Mouse (Mus musculus) forebrain, embryonic 12.5 days (tissue): ENCODE data around the gene Snf8. TPM values are rescaled to one million over a fixed set of nuclear protein-coding genes. Genes with fewer than 3 reads are reported as not detected.

Source experiments
- ATAC-seq: fragments of 200-750 bp; cut with Nextera tagmentation; 2 replicates; pipeline ENCODE4 v1.8.0; 2017; ENCODE audit warnings: moderate TSS enrichment; ENCODE audit not compliant: low FRiP score
- H3K27ac ChIP-seq: fragments of 300-500 bp; sonication (generic); 2 replicates; pipeline ENCODE4 v1.5.1; 2016; ENCODE audit warnings: mild to moderate bottlenecking
- H3K27me3 ChIP-seq: fragments of 300-500 bp; sonication (generic); 2 replicates; pipeline ENCODE4 v1.6.1; 2016; ENCODE audit warnings: mild to moderate bottlenecking
- H3K36me3 ChIP-seq: fragments of 300-500 bp; sonication (generic); replicated peaks from 2 replicates; pipeline ENCODE4 v1.6.1; 2016; ENCODE audit warnings: mild to moderate bottlenecking
- H3K4me1 ChIP-seq: fragments of 300-500 bp; sonication (generic); 2 replicates; pipeline ENCODE4 v1.6.1; 2016
- H3K4me2 ChIP-seq: fragments of 300-500 bp; sonication (generic); 2 replicates; pipeline ENCODE4 v1.6.1; 2016; ENCODE audit warnings: mild to moderate bottlenecking, moderate library complexity
- H3K4me3 ChIP-seq: fragments of 300-500 bp; sonication (generic); replicated peaks from 2 replicates; pipeline ENCODE4 v1.5.1; 2016; ENCODE audit warnings: mild to moderate bottlenecking
- H3K9ac ChIP-seq: fragments of 300-500 bp; sonication (generic); 2 replicates; pipeline ENCODE4 v1.6.1; 2016; ENCODE audit warnings: mild to moderate bottlenecking
- H3K9me3 ChIP-seq: fragments of 300-500 bp; sonication (generic); 2 replicates; pipeline ENCODE4 v1.6.1; 2016
- WGBS: fragments of 180-500 bp; shearing (Covaris S2); methylation state at CpG from one replicate; pipeline ENCODE4 v1.1.7; 2016; 5-methylcytosine and 5-hydroxymethylcytosine counted together
- polyA plus RNA-seq: library from polyadenylated mRNA; unstranded; fragments of >200 nt; fragmentation: Nextera tagmentation; extraction: Ambion mirVana; gene quantifications from 2 replicates; pipeline ENCODE4 v1.2.1, GENCODE M21; 2016

Snf8 gene
- polyA plus RNA-seq, 1 experiment from 2014 or later: 107 TPM

GRCm38 (mm10) chr11:96058309-96058708 is 23.6 kb downstream of the Snf8 start:
- 93% methylated on average over 4 of the region's 4 CpGs for WGBS
- no peak overlapping the region for H3K9ac ChIP-seq
- H3K4me1 ChIP-seq: peaks cover 10% of the 10 kb centered on the region
- H3K27me3 ChIP-seq: no peaks in the 10 kb centered on the region
- no peak overlapping the region for H3K4me3 ChIP-seq
- no peak overlapping the region for H3K27ac ChIP-seq
- no peak overlapping the region for H3K4me2 ChIP-seq
- no peaks in the 10 kb centered on the region for H3K9me3 ChIP-seq
- H3K36me3 ChIP-seq: peaks cover 80% of the 10 kb centered on the region
- ATAC-seq: no peak

- H3K4me3 ChIP-seq: peak overlapping the region; percentile 97
- peak overlapping the region; percentile 75 for H3K27ac ChIP-seq
- H3K4me2 ChIP-seq: peak overlapping the region; percentile 89
- H3K9me3 ChIP-seq: no peaks in the 10 kb centered on the region
- peak overlapping the region; percentile 94 for H3K9ac ChIP-seq
- no peaks in the 10 kb centered on the region for H3K27me3 ChIP-seq
- ATAC-seq: peak; percentile 71
- under 1% methylated on average over 49 of the region's 64 CpGs for WGBS
- peaks cover 25% of the 10 kb centered on the region for H3K4me1 ChIP-seq
- H3K36me3 ChIP-seq: peaks cover 23% of the 10 kb centered on the region
Measured at GRCm38 (mm10) chr11:96064521-96065214, 30.0 kb downstream of the Snf8 start.

- no peaks in the 10 kb centered on the region for H3K9me3 ChIP-seq
- peaks cover 25% of the 10 kb centered on the region for H3K4me1 ChIP-seq
- H3K27me3 ChIP-seq: no peaks in the 10 kb centered on the region
- peak within 1 kb of the TSS; percentile 75 for H3K27ac ChIP-seq
- WGBS: 5% methylated on average over 48 of the region's 50 CpGs
- H3K4me3 ChIP-seq: peak within 1 kb of the TSS; percentile 97
- peak within 1 kb of the TSS; percentile 89 for H3K4me2 ChIP-seq
- H3K9ac ChIP-seq: peak within 1 kb of the TSS; percentile 94
- ATAC-seq: peak; percentile 99
- H3K36me3 ChIP-seq: peaks cover 23% of the 10 kb centered on the region
Measured at GRCm38 (mm10) chr11:96065215-96065911, 30.7 kb downstream of the Snf8 start, which contains the start of gene Ube2z. Gene Ube2z, minus strand, starts transcription at chr11:96065388.

GRCm38 (mm10) chr11:96068231-96068630 is 33.5 kb downstream of the Snf8 start:
- Histone ChIP-seq H3K9me3 (no peaks in the 10 kb centered on the region), H3K27ac (no peak overlapping the region), H3K27me3 (no peaks in the 10 kb centered on the region), H3K4me1 (peaks cover 16% of the 10 kb centered on the region), H3K4me2 (no peak overlapping the region), H3K4me3 (no peak overlapping the region), H3K36me3 (peaks cover 25% of the 10 kb centered on the region), H3K9ac (no peak overlapping the region)
- ATAC-seq: no peak
- WGBS: 87% methylated on average over 5 of the region's 5 CpGs

- H3K4me3 ChIP-seq: no peak overlapping the region
Measured at GRCm38 (mm10) chr11:96070353-96070752, 35.7 kb downstream of the Snf8 start.

GRCm38 (mm10) chr11:96071013-96071412 is 36.3 kb downstream of the Snf8 start:
- H3K4me3 ChIP-seq: no peak overlapping the region
- H3K9ac ChIP-seq: no peak overlapping the region
- no peaks in the 10 kb centered on the region for H3K27me3 ChIP-seq
- ATAC-seq: no peak
- peaks cover 13% of the 10 kb centered on the region for H3K4me1 ChIP-seq
- peaks cover 32% of the 10 kb centered on the region for H3K36me3 ChIP-seq
- 97% methylated on average over 1 of the region's 1 CpGs for WGBS
- H3K4me2 ChIP-seq: no peak overlapping the region
- H3K9me3 ChIP-seq: no peaks in the 10 kb centered on the region
- no peak overlapping the region for H3K27ac ChIP-seq

More at GRCm38 (mm10) chr11:96070353-96070752, 35.7 kb downstream of the Snf8 start:
- Histone ChIP-seq H3K27me3 (no peaks in the 10 kb centered on the region), H3K4me1 (peaks cover 17% of the 10 kb centered on the region), H3K36me3 (peaks cover 32% of the 10 kb centered on the region), H3K9ac (no peak overlapping the region), H3K27ac (no peak overlapping the region), H3K9me3 (no peaks in the 10 kb centered on the region), H3K4me2 (no peak overlapping the region)
- WGBS: 96% methylated on average over 7 of the region's 7 CpGs
- ATAC-seq: no peak

- no peak overlapping the region; the same call in 1 of the 2 replicates for H3K4me2 ChIP-seq
Measured at GRCm38 (mm10) chr11:96073295-96073993, 38.8 kb downstream of the Snf8 start.

GRCm38 (mm10) chr11:96074351-96075176 is 39.9 kb downstream of the Snf8 start:
- peak overlapping the region; percentile 75 for H3K4me2 ChIP-seq
- no peak for ATAC-seq
- peaks cover 32% of the 10 kb centered on the region for H3K36me3 ChIP-seq
- H3K27me3 ChIP-seq: no peaks in the 10 kb centered on the region; the same call in 1 of the 2 replicates
- H3K9me3 ChIP-seq: no peaks in the 10 kb centered on the region
- H3K4me3 ChIP-seq: peak overlapping the region; percentile 72
- H3K4me1 ChIP-seq: peaks cover 13% of the 10 kb centered on the region
- H3K9ac ChIP-seq: peak overlapping the region; percentile 77
- peak overlapping the region; percentile 57 for H3K27ac ChIP-seq
- 34% methylated on average over 17 of the region's 17 CpGs for WGBS

More at GRCm38 (mm10) chr11:96073295-96073993, 38.8 kb downstream of the Snf8 start:
- Histone ChIP-seq H3K4me3 (no peak overlapping the region), H3K9ac (no peak overlapping the region), H3K9me3 (no peaks in the 10 kb centered on the region), H3K4me1 (peaks cover 13% of the 10 kb centered on the region), H3K36me3 (peaks cover 32% of the 10 kb centered on the region), H3K27ac (no peak overlapping the region), H3K27me3 (no peaks in the 10 kb centered on the region; the same call in 1 of the 2 replicates)
- WGBS: 90% methylated on average over 9 of the region's 9 CpGs
- no peak for ATAC-seq

- H3K27ac ChIP-seq: peak overlapping the region; percentile 57
- H3K36me3 ChIP-seq: peaks cover 27% of the 10 kb centered on the region
- no peaks in the 10 kb centered on the region; the same call in 1 of the 2 replicates for H3K27me3 ChIP-seq
- H3K4me1 ChIP-seq: peaks cover 13% of the 10 kb centered on the region
- ATAC-seq: 0 out of 2 replicates have a peak, but pooled peaks have one; percentile 12
- peak overlapping the region; percentile 75 for H3K4me2 ChIP-seq
- peak overlapping the region; percentile 77 for H3K9ac ChIP-seq
- WGBS: under 1% methylated on average over 15 of the region's 15 CpGs
- peak overlapping the region; percentile 72 for H3K4me3 ChIP-seq
- no peaks in the 10 kb centered on the region for H3K9me3 ChIP-seq
Measured at GRCm38 (mm10) chr11:96075177-96075508, 40.5 kb downstream of the Snf8 start.

GRCm38 (mm10) chr11:96075509-96076220 is 41.0 kb downstream of the Snf8 start, which contains the start of gene Atp5g1:
Gene Atp5g1, minus strand, starts transcription at chr11:96075670.
- Histone ChIP-seq H3K9me3 (no peaks in the 10 kb centered on the region), H3K27ac (peak within 1 kb of the TSS; percentile 73), H3K9ac (peak within 1 kb of the TSS; percentile 77), H3K4me3 (peak within 1 kb of the TSS; percentile 72), H3K4me2 (peak within 1 kb of the TSS; percentile 75), H3K36me3 (peaks cover 22% of the 10 kb centered on the region), H3K27me3 (no peaks in the 10 kb centered on the region; the same call in 1 of the 2 replicates), H3K4me1 (peaks cover 13% of the 10 kb centered on the region)
- WGBS: under 1% methylated on average over 37 of the region's 37 CpGs
- ATAC-seq: peak; percentile 98
